Mouse (Mus musculus) right cerebral cortex, postnatal 36 days (tissue): ENCODE measurements around the gene Wdr34.

Experiments
- DNase-seq, 2 experiments: peaks; one replicate each; pipeline ENCODE4 v3.0.0; 2022; ENCODE audit warnings: low spot score in 2 of 2, mixed read lengths in 1 of 2

Wdr34 gene

GRCm38 (mm10) chr2:30032244-30032846 lies 16.3 kb downstream of the Wdr34 start:
- DNase-seq: no peak

- DNase-seq: no peak
Measured at GRCm38 (mm10) chr2:30026997-30027396, 21.7 kb downstream of the Wdr34 start.

GRCm38 (mm10) chr2:30025454-30025853 lies 23.2 kb downstream of the Wdr34 start:
- DNase-seq: no peak

GRCm38 (mm10) chr2:30014326-30014966 lies 34.2 kb downstream of the Wdr34 start:
- DNase-seq: no peak

- DNase-seq: no peak
Measured at GRCm38 (mm10) chr2:30010840-30011281, 37.8 kb downstream of the Wdr34 start.

- no peak for DNase-seq
Measured at GRCm38 (mm10) chr2:30009101-30009500, 39.6 kb downstream of the Wdr34 start.

- DNase-seq: no peak
Measured at GRCm38 (mm10) chr2:29991962-29992361, 56.7 kb downstream of the Wdr34 start.
